Mouse (Mus musculus) mature B cell (primary cell): ENCODE data around the gene Nfkbib.

ENCODE experiments used
- in situ Hi-C: fragments of 300-500 bp; cut with MboI; formaldehyde crosslinking; loops from 2 replicates; pipeline ENCODE4 v1.14.3; 2019

Nfkbib gene

DNA sequence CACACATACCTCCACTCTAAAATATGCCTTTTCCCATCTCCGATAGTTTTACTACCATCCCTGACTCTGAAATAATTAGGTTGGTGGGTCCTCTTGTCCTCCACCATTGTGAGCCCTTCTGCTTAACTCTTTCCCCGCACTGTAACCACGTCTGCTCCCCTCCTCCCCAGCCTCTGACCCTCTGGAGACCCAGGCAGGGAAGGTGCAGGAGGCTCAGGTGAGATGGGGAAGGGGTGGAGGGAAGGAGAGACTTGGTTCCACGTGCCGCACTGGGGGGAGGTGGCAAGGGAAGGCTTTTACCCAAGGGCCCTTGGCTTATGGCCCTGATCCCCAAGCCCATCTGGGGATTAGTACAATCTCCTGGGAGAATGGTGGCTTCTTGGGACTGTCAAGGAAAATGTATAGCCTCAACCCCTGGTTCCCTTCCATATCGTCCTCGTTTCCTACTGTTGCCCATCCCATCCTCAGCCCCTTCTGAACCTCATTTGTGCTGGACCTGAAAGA, at the start of gene Nfkbib:
Gene Nfkbib, minus strand, starts transcription at position 51 of the 504 bp plus-strand sequence.
- in situ Hi-C loops, result no loop called here

DNA sequence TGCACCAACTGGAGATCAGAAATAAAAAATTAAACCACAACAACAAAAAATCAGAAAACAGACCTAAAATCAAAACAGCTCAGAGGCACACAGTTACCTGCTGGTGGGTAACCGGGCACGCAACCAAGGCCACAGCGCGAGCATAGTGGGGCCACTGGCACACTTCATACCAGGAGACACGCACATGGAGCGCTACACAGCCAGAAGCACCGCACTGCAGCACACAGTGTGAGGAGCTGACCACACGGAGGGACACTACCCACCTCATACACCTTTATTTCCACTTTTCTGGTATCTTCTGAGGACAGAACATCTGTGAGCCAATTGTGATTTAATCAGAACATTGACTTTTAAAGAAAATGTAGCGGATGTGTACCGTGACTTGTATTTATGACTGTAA, 49.6 kb upstream of the Nfkbib start:
- in situ Hi-C loops, result no loop called here

DNA sequence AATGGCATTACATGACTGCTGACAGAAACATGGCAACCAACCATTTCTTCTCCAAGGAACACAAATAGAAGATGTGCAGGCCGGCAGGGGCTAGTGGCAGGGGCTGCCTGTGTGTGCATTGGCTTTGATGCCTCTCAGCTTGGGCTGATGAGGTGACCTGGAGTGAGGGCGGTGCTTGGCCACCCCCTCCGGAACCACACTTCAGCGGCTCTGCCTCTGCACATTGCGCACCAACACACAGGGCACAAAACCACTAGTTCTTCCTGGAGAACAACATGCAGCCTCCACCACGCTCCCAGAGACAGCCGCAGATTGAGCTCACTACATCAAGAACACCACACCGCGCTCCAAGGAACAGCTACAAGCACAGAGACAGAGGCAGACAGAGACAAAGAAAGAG, 48.9 kb upstream of the Nfkbib start:
- in situ Hi-C loops, result no loop called here

DNA sequence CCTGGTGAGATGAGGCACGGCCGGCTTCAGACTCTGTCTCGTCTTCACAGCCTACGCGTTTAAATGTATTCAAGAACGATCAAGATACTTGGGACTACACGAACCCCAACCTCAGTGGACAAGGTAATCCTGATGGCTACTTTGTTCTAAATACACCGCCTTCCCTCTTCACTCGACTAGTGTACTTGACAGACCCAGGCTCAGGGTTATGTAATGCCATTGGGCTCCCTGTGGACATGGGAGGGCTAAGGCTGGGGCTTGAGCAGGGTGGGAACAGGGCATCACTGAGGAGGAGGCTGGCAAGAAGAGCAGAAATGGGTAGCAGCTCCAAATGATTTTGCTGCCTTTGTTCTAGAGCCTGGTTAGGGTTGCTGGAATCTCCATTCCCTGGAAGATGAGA, 47.9 kb upstream of the Nfkbib start:
- in situ Hi-C loops, result no loop called here

GRCm38 (mm10) chr7:28814306-28815034, 47.2 kb upstream of the Nfkbib start:
- in situ Hi-C loops, result no loop called here

- in situ Hi-C loops, result no loop called here
These were observed 45.6 kb upstream of the Nfkbib start for GRCm38 (mm10) chr7:28812949-28813348.

DNA sequence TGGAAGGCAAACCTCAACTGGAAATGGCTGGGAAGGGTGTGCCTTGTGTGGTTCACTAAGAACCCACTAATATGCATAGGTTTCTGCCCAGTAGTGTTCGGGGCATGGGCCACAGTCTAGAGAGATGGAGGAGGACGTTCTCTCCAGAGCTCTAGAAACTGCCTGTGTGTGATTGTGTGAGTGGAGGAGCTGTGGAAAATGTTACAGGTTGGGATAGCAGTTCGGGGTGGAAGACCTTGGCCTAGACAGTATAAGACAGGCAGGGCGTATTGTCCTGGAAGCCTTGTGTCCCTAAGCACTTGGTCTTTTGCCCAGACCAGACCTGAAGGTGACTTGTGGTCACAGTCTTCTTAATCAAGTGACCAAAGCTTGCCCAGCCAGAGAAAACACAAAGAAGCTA, 45.1 kb upstream of the Nfkbib start:
- in situ Hi-C loops, result no loop called here

DNA sequence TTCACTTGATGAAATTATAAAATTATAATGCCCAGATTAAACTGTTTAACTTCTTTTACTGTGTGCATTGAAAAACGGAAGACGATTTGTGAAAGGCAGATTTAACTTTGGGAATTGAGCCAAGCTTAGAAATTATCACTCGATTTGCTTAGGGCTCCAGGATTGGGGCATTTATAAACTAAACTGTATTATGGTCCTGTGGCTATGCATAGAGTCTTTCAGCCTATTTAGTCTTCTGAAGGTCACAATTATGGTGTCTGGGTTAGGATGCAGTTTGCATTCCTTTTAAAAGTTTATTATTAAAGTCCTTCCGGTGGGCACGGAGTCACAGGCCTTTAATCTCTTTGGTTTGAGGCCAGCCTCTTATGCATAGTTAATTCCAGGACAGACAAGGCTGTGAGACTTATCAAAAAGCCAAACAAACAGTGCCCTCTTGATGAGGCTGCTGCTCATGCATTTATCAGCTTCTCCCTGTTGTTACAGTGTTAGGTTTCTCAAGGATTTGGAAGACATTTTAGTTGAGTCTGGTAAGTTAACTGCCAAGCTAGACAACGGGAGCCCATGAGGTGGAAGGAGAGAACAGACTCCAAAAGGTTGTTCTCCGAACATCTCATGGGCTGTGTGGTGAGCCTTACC, 44.4 kb upstream of the Nfkbib start:
- in situ Hi-C loops, result no loop called here

GRCm38 (mm10) chr7:28811228-28811627, 43.9 kb upstream of the Nfkbib start:
- in situ Hi-C loops, result no loop called here

DNA sequence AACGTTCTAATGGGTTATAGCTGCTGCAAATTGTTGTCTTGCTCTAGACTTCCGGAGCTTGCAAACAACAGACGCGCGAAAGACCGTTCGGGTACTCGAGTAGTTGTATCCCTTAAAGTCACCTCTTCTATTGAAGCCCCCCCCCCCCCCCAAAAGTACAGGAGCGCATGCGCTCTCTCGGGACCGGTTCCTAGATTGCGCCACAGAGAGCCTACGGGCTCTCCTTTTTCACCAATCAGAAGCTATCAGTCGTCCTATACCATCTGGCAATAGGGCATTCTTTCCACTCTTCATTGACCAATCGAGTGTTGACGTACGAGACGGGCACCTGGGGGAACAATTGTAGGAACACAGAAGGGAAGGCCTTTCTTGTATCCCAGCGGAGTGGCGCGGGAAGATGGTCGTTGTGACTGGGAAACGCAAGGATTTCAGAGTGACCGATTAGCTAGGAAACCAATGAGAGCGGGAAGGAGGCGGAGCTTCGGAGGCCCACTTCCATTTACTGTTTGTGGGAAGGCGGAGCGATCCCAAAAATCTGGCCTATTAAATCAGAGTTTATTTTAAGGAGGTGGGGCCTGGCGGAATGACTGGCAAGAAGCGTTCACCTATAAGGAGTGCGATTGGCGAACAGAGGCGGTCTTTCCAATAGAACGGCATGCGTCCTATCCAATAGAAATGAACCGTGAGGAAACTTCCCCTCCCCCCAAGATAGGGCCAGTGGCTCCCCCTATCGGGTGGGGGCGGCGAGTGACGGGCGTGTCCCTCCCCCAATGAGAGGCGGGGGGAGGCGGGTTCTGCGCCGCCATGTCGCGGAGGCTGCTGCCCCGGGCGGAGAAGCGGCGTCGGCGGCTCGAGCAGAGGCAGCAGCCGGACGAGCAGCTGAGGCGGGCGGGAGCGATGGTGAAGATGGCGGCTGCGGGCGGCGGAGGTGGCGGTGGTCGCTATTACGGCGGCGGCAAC, 43.1 kb upstream of the Nfkbib start:
- in situ Hi-C loops, result no loop called here

DNA sequence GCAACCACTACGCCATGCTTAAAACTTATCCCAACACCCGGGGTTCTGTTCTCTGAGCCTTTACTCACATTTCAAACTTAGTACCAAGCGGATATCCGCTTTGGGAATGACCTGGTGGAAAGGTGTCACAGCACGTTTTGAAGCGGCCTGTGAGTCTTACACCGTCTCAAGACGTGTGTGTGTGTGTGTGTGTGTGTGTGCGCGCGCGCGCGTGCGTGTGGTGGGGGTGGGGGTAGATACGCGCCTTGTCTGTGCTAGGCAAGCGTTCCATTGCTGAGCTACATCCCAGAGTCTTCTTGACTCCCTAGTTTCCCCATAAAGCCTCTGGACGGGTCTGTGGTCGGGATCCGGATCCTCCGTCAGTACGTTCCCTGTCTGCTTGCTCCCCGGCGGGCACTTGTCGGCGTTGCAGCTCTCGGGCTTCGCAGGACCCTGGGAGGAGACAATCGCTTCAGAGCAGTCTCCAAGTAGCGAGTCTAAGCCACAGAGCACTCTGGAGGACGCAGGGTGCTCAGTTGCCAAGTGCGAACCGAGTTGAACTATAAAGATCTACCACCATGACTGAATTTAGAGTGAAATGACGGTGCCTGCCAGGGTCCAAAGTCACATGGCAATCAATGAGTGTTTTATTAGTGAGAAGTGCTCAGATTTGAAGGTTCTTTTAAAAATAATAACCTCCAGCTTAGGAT, 42.2 kb upstream of the Nfkbib start:
- in situ Hi-C loops, result no loop called here

GRCm38 (mm10) chr7:28808957-28809393, 41.7 kb upstream of the Nfkbib start:
- in situ Hi-C loops, result no loop called here

DNA sequence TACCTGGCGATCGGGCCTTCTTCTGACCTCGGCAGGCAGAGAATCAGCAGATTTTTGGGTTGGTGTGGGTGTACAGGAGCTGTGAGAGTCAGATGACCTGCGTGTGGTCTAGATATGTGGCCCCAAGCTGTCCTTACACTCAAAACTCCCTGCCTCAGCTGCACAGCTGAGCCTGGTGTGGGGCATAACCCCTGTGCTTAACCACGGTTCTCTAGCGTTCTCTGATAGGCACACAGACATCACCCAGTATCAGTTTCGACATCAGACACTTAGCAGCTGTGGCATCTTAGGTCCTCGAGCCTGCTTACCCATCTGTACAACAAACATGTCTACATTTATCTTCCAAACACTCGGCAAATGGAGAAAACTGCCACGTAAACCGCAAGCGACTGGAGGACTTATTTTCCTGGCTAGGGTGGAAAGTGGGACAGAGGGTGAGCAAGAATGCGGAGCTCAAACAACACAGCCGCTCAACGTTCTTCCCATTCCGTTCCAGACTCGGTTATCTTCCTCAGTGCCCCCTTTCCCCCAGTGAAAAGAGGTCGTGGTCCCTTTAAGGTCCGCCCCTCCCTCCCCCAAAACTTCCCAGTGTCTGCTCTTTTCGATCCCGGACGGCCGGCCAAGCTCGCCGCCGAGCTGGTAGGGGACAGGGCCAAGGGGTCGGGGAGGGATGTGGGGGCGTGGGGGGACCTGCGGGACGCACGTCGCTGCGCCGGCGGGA, 41.1 kb upstream of the Nfkbib start, which contains the start of gene Hnrnpl:
Gene Hnrnpl, plus strand, starts transcription at position 321 of the 721 bp plus-strand sequence.
- in situ Hi-C loops, result no loop called here

DNA sequence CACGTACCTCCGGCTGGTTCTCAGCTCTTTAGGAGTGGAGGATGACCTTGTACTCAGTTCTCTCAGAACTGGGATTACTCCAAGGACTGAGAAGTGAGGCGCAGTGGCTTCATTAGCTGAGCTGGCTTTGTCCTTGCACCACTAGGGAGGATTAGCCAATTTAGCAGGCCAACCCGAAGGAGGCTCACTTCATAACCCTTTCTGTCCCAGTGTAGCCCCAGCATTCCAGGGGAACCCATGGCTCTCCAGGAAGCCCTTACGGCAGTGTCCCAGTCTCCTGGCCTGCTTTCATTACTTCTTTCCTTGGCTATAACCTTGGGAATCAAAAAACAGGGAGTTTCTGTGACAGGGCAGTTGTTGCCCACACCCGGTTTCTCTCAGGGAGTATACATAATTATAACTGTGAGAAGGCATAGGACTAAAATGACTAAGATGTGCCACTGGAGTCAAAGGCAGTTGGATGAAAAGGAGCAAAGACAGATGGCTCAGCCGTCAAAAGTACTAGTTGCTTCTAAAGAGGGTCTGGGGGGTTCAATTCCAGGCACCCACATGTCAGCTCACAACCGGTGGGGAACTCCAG, 40.4 kb upstream of the Nfkbib start:
- in situ Hi-C loops, result no loop called here

DNA sequence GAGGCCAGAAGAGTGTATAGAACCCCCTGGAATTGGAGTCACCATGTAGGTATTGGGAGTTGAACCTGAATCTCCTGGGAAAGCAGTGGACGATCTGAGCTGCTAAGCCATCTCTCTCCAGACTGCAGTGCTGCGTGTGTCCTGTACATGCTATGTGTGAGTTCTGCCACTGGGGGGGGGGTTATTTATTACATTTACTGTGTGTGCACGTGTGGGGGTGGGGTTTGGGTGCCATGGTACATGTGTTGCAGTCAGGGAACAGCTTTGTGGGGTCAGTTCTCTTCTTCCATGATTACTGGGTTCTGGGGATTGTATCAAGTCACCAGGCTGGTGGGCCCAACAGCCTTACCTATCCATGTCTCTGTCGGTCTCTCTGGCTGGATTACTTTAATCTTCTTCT, 39.6 kb upstream of the Nfkbib start:
- in situ Hi-C loops, result no loop called here

DNA sequence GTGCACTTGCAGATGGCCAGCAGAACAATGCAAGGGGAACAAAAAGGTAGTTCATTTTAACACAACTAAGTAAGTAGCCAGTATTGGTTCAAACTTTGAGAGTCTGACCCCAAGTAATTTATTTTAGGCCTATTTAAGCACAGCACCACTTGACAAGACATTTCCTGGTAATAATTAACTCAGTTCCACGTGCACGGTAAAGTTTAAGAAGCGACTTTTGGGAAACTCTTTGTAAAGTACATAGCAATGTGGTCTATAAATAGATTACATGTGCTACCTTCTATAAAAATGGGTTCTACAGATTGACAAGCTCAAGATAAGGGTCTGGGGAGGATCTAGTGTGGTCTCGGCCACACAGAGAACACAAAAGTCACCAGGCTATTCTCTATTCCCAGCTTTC, 36.4 kb upstream of the Nfkbib start:
- in situ Hi-C loops, result no loop called here

DNA sequence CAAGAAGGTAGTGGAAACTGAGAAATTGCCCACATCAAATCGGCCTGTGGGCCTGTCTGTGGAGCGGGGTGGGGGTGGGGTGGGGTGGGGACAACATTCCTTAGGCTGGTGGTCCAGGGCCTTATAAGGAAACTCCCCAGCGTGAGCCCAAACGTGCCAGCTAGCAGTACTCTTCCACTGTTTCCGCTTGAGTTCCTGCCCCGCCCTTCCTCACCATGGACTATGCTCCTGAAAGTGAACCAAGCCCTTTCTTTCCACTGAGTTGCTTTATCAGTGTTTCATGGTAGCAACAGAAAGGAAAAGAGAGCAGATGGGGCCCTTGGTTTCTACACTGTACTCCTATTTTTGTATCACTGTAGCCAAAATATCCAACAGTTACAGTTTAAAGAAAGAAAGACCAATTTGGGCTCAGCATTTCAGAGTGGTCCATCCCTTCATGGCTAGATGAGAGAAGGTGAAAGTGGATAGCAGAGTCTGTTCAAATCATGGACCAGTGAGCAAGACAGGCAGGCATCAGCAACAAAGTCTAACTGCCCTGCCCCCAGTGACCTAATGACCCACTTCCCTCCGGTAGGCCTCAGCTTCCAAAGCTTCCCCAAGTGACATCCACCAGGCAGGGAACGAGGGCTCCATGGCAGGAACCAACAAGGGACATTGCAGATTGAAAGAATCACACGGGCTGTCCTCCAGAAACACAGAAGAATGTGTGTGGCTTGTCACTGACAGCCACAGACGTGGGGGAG, 35.7 kb upstream of the Nfkbib start:
- in situ Hi-C loops, result no loop called here

DNA sequence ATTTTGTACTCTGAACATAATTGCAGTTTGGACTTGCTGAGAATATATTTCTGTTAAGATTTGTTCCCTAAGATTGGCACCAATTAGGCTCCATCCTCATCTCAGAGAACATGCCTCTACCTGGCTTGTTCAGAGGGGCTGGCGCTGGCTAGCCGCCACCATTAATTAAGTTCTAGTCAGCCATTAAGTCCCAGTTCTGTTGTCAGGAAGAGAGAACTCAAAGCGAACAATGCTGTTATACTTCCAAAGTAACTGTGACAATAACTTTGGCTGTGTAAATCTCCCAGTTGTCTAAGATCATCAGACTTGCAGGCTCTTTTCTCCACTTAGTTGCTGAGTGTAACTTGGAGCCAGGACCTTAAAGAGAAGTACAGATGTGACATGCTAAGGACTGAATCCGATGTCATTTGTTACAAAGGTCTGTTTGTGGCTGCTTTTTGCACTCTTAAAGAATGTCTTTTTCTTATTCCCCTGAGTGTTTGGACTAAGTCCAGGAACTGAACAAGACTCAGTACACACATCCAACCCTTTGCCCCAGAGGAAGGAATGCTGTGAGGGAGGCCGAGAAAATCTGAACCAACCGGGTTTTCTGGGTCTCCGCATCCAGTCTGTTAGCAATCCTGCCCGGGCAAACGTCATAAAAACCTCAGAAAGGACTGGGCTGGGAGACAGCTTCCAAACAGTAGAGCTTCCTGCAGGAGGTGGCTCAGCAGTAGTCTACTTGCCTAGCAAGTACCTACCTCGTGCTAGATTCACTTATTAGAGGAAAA, 34.8 kb upstream of the Nfkbib start:
- in situ Hi-C loops, result no loop called here

DNA sequence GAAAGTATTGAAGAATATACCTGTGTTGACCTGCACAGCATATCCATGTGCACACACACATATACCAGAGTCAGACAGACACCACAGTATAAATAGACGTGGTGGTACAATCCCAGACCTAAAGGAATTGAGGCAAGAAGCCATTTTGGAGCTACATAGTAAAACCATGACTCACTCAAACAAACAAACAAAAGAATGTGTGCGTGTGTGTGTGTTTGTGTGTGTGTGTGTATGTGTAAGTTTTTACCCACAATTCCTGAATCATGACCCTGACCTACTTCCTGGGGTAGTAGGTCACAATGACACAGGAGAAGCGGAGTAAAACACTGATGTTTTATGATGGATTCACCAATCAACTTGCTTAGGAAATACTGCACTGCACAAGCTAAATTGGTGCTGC, 34.1 kb upstream of the Nfkbib start:
- in situ Hi-C loops, result no loop called here
